Mouse (Mus musculus) cerebral cortex, adult 2 months (tissue): ENCODE data around the gene Gm17267.

ENCODE experiments used
- WGBS: fragments of 180-500 bp; shearing (Covaris S2); methylation state at CpG from one replicate; pipeline ENCODE4 v1.1.7; 2018; 5-methylcytosine and 5-hydroxymethylcytosine counted together

The Gm17267 gene

DNA sequence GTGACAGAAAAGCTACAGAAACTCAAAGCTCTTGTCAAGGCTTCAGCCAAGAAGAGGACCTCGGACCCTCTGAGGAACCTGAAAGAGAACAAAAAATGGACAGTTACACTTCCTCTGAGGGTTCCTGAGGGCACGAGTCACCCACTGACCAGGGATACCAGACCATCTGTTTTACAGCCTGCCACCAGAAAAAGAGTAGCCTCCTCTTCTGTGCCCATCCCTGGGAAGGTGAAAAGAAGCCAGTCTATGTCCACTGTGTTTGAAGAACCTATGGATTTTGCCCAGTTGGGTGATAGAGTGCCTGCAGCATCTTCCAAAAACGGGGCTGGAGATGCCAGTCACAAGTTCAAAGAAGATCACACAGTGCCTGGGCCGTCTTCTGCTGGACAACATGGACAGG is at the start of gene Gm17267:
Gene Gm17267 (plus strand): TSS at position 301 of the 400 bp plus-strand sequence.
- no CpG with 5 or more reads among the region's 4 CpGs for WGBS
